Mouse (Mus musculus) cortical plate, adult 2 months (tissue): Measurements from ENCODE around the gene Kitl. TPM values are rescaled to one million over a fixed set of nuclear protein-coding genes. Genes with fewer than 3 reads are reported as not detected.

Experiments
- H3K27ac ChIP-seq: fragments of 200-500 bp; 2 replicates; pipeline ENCODE4 v1.5.1; 2012; ENCODE audit warnings: low read length, control low read depth, inconsistent platforms; ENCODE audit not compliant: insufficient read depth
- H3K4me1 ChIP-seq: fragments of 200-500 bp; 2 replicates; pipeline ENCODE4 v1.6.1; 2011; ENCODE audit warnings: low read length; ENCODE audit not compliant: control insufficient read depth, insufficient read depth
- H3K4me3 ChIP-seq: fragments of 200-500 bp; 2 replicates; pipeline ENCODE4 v1.5.1; 2011; ENCODE audit warnings: mild to moderate bottlenecking, low read length, control low read depth; ENCODE audit not compliant: insufficient read depth
- CTCF ChIP-seq: fragments of 200-500 bp; IDR thresholded peaks from 2 replicates; pipeline ENCODE4 v1.5.1; 2011; ENCODE audit warnings: mild to moderate bottlenecking, control low read depth, low read length; ENCODE audit not compliant: insufficient read depth; ENCODE audit errors: extremely low read depth
- POLR2A ChIP-seq: fragments of 200-500 bp; IDR thresholded peaks from 2 replicates; pipeline ENCODE4 v1.6.1; 2011; ENCODE audit warnings: mild to moderate bottlenecking, low read length, control low read depth; ENCODE audit not compliant: insufficient read depth; ENCODE audit errors: extremely low read depth
- polyA plus RNA-seq: library from polyadenylated mRNA; depleted of rRNA; stranded (reverse); fragments of >200 nt; gene quantifications from 2 replicates; pipeline ENCODE4 v1.2.3, GENCODE M21; 2012

The Kitl gene
- polyA plus RNA-seq, 1 experiment: 21.2 TPM

DNA sequence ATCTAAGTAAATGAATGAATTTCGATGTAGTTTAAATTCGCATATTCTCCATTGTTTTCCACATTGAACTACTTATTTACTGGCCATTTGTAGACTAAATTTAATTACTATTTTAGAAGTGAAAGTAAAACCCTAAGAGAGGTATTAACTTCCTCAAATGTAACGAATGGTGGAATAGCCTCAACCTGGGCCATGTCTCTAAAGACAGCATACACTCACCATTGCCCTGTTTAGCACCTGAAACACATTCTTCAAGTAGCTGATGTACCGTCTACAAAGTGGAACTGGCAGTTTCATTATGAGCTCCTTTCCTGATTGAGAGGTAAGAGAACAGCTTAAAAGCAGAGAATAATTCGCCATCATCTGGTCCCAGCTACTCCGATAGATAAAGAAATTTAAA is 132.7 kb downstream of the Kitl start:
- no peak overlapping the region for H3K27ac ChIP-seq
- H3K4me1 ChIP-seq: no peaks in the 10 kb centered on the region
- no peak overlapping the region for H3K4me3 ChIP-seq
- no peak for TF ChIP-seq CTCF
- TF ChIP-seq POLR2A: no peak
